8 mouse cellular contexts compared by ENCODE assay signal in genomic region chr8:124585718-124586425, GRCm38 (mm10). TPM values are rescaled to one million over a fixed set of nuclear protein-coding genes. Genes with fewer than 3 reads are reported as not detected.
DNase-seq lines count a peak whose midpoint lies in the region; ATAC-seq and TF ChIP-seq lines count a peak whose summit lies in the region.

No protein-coding gene starts in this region.

- no peak overlapping the region for H3K4me2 ChIP-seq in lung, postnatal 0 days (replicated peaks; ENCODE audit: low read depth, low read length)

- no peaks in the 10 kb centered on the region for H3K27me3 ChIP-seq in heart, adult 2 months (ENCODE audit: control insufficient read depth, insufficient read depth, low read length)
- H3K27me3 ChIP-seq in lung, postnatal 0 days (replicated peaks; ENCODE audit: insufficient read depth, low read length), result no peaks in the 10 kb centered on the region

- H3K4me3 ChIP-seq in layer of hippocampus, adult 2 months, result no peak overlapping the region
- H3K4me3 ChIP-seq in brown adipose tissue, adult 24 weeks (ENCODE audit: insufficient read depth, low read depth, low read length), result no peak overlapping the region
- H3K4me3 ChIP-seq in heart, adult 2 months, result no peak overlapping the region
- H3K4me3 ChIP-seq in lung, postnatal 0 days (ENCODE audit: low read depth, low read length), result no peak overlapping the region

- DNase-seq in layer of hippocampus, adult 2 months (ENCODE audit: low spot score in 2 of 2), result peak in 1 of 2 experiments; percentile 9
- DNase-seq in layer of hippocampus, adult 11-12 months (ENCODE audit: low spot score), result no peak
- DNase-seq in heart, adult 2 months, result peak; percentile 33 to 58
- DNase-seq in lung, postnatal 0 days (ENCODE audit: low spot score), result peak; percentile 50
- peak; percentile 8 to 36 for DNase-seq in thymus, postnatal 36 days
- DNase-seq in spleen, adult 12 weeks (ENCODE audit: low spot score), result no peak
- no peak for DNase-seq in spleen, postnatal 4 days (ENCODE audit: low spot score in 2 of 2)

- TF ChIP-seq EP300 in heart, adult 2 months (IDR thresholded peaks at IDR 0.05; ENCODE audit: insufficient read depth, low read depth, low read length), result peak; percentile 63; the same call in 1 of the 2 replicates
- peak; percentile 30; the same call in 1 of the 2 replicates for TF ChIP-seq EP300 in lung, postnatal 0 days (IDR thresholded peaks at IDR 0.05)

- H3K4me1 ChIP-seq in brown adipose tissue, adult 24 weeks (ENCODE audit: control insufficient read depth, insufficient read depth, insufficient read length, low read length), result peaks cover 7% of the 10 kb centered on the region
- peaks cover 7% of the 10 kb centered on the region for H3K4me1 ChIP-seq in heart, adult 2 months (ENCODE audit: control insufficient read depth, insufficient read depth, low read length)
- no peaks in the 10 kb centered on the region for H3K4me1 ChIP-seq in lung, postnatal 0 days (ENCODE audit: insufficient read depth, low read depth, low read length)

- no peaks in the 10 kb centered on the region for H3K9me3 ChIP-seq in lung, postnatal 0 days (ENCODE audit: low read length)

- peak overlapping the region; percentile 73 for H3K27ac ChIP-seq in layer of hippocampus, adult 2 months
- H3K27ac ChIP-seq in brown adipose tissue, adult 24 weeks (replicated peaks; ENCODE audit: low read depth, low read length), result peak overlapping the region; percentile 33; the same call in 1 of the 2 replicates
- H3K27ac ChIP-seq in heart, adult 2 months, result no peak overlapping the region; the same call in 1 of the 2 replicates
- no peak overlapping the region for H3K27ac ChIP-seq in lung, postnatal 0 days (ENCODE audit: low read length)

- TF ChIP-seq POLR2A in heart, adult 2 months (IDR thresholded peaks at IDR 0.05; ENCODE audit: insufficient read depth, low read depth, low read length), result no peak

- no peaks in the 10 kb centered on the region for H3K36me3 ChIP-seq in heart, adult 2 months (ENCODE audit: control insufficient read depth, insufficient read depth, low read length)
- H3K36me3 ChIP-seq in lung, postnatal 0 days (ENCODE audit: insufficient read depth, low read length), result no peaks in the 10 kb centered on the region

- no peaks in the 10 kb centered on the region for H3K79me2 ChIP-seq in heart, adult 2 months (replicated peaks; ENCODE audit: control insufficient read depth, insufficient read depth, low read length)

- H3K9ac ChIP-seq in heart, adult 2 months (ENCODE audit: low read depth, low read length), result no peak overlapping the region
- no peak overlapping the region for H3K9ac ChIP-seq in lung, postnatal 0 days (replicated peaks; ENCODE audit: low read depth)

- WGBS in heart, adult 2 months, result 12% methylated on average over 2 of the region's 3 CpGs
- WGBS in lung, postnatal 0 days, result 39% methylated on average over 3 of the region's 3 CpGs

- intact Hi-C loops in heart, adult 2 months (cut with DNase I), result no loop called here

- no peak for TF ChIP-seq CTCF in layer of hippocampus, adult 2 months (conservative IDR thresholded peaks at IDR 0.05)
- no peak for TF ChIP-seq CTCF in heart, adult 2 months (IDR thresholded peaks at IDR 0.05)
- no peak for TF ChIP-seq CTCF in lung, postnatal 0 days (IDR thresholded peaks at IDR 0.05)

- ATAC-seq in lung, postnatal 0 days, result peak; percentile 67

RNA-seq across cellular contexts. Expression of gene Capn9, which starts 10.0 kb away (rescaled TPM):
- under 1 TPM; 0.34 to 0.79 TPM for total RNA-seq in layer of hippocampus, adult 2 months (2021)
- polyA plus RNA-seq in brown adipose tissue, adult 24 weeks (2012; ENCODE audit: insufficient read depth, insufficient read length, missing spikeins), result not detected in 2 replicates
- not detected for total RNA-seq in heart, adult 2 months (2021)
- polyA plus RNA-seq in heart, adult 2 months (2012; rRNA removed), result 0.06 TPM in 1 of 2 replicates, not detected in the other
- polyA plus RNA-seq in lung, postnatal 0 days (2015; fragmentation: Nextera tagmentation; extraction: Ambion mirVana), result 0.11 and 0.16 TPM in 2 replicates

RNA-seq across cellular contexts. Expression of gene Agt, which starts 16.4 kb away (rescaled TPM):
- 10 to 100 TPM; 29.9 to 33.9 TPM for total RNA-seq in layer of hippocampus, adult 2 months (2021)
- 2.4 and 3.2 TPM in 2 replicates for polyA plus RNA-seq in brown adipose tissue, adult 24 weeks (2012; ENCODE audit: insufficient read depth, insufficient read length, missing spikeins)
- 10 to 100 TPM; 10.3 to 10.5 TPM for total RNA-seq in heart, adult 2 months (2021)
- 9.4 and 10.1 TPM in 2 replicates for polyA plus RNA-seq in heart, adult 2 months (2012; rRNA removed)
- polyA plus RNA-seq in lung, postnatal 0 days (2015; fragmentation: Nextera tagmentation; extraction: Ambion mirVana), result 101 and 133 TPM in 2 replicates

Comparison
In these comparisons a context has a peak if more than half of its experiments do, and no peak if none do; other contexts are left out.
1. DNase-seq: peak in heart, adult 2 months (2 of 2), lung, postnatal 0 days (single experiment) and thymus, postnatal 36 days (2 of 2); none in layer of hippocampus, adult 11-12 months (single experiment), spleen, adult 12 weeks (single experiment) and spleen, postnatal 4 days (0 of 2).
2. H3K27ac ChIP-seq: peak in layer of hippocampus, adult 2 months (single experiment) and brown adipose tissue, adult 24 weeks (single experiment); none in heart, adult 2 months (single experiment) and lung, postnatal 0 days (single experiment).